Mouse (Mus musculus): ENCODE measurements around the gene Krtap15.

Gene Krtap15

GRCm38 (mm10) chr16:88820066-88820465 lies at the start of gene Krtap15:
Gene Krtap15, plus strand, starts transcription at chr16:88820215.
- DNase-seq (ENCODE audit: low spot score): no peak

- no peak for DNase-seq (ENCODE audit: low spot score)
Measured at GRCm38 (mm10) chr16:88774106-88774505, 45.9 kb upstream of the Krtap15 start, which contains the start of gene 2310057N15Rik. Gene 2310057N15Rik, minus strand, starts transcription at chr16:88774206.

- DNase-seq (ENCODE audit: low spot score): no peak
Measured at GRCm38 (mm10) chr16:88777596-88777995, 42.4 kb upstream of the Krtap15 start, which contains the start of gene Gm5965. Gene Gm5965, plus strand, starts transcription at chr16:88777896.

- no peak for DNase-seq (ENCODE audit: low spot score)
Measured at GRCm38 (mm10) chr16:88786786-88787185, 33.2 kb upstream of the Krtap15 start.

GRCm38 (mm10) chr16:88811827-88812226 lies 8.2 kb upstream of the Krtap15 start, which contains the start of gene Gm20741:
Gene Gm20741, minus strand, starts transcription at chr16:88812220.
- no peak for DNase-seq (ENCODE audit: low spot score)

GRCm38 (mm10) chr16:88823736-88824135 lies 3.7 kb downstream of the Krtap15 start:
- DNase-seq (ENCODE audit: low spot score): peak; percentile 71

GRCm38 (mm10) chr16:88826095-88826652 lies 6.2 kb downstream of the Krtap15 start, which contains the start of gene Krtap14:
Gene Krtap14, minus strand, starts transcription at chr16:88826145.
- peak; percentile 13 for DNase-seq (ENCODE audit: low spot score)

- DNase-seq (ENCODE audit: low spot score): peak; percentile 57
Measured at GRCm38 (mm10) chr16:88826978-88827377, 7.0 kb downstream of the Krtap15 start.

- no peak for DNase-seq (ENCODE audit: low spot score)
Measured at GRCm38 (mm10) chr16:88847363-88847762, 27.3 kb downstream of the Krtap15 start.

GRCm38 (mm10) chr16:88848558-88848957 lies 28.5 kb downstream of the Krtap15 start:
- DNase-seq (ENCODE audit: low spot score): no peak

- DNase-seq (ENCODE audit: low spot score): peak; percentile 70
Measured at GRCm38 (mm10) chr16:88851450-88851849, 31.4 kb downstream of the Krtap15 start.

- DNase-seq (ENCODE audit: low spot score): no peak
Measured at GRCm38 (mm10) chr16:88864887-88865407, 44.9 kb downstream of the Krtap15 start.

GRCm38 (mm10) chr16:88869311-88869710 lies 49.3 kb downstream of the Krtap15 start, which contains the start of gene Krtap19-1:
Gene Krtap19-1, minus strand, starts transcription at chr16:88869411.
- DNase-seq (ENCODE audit: low spot score): no peak

GRCm38 (mm10) chr16:88874169-88874568 lies 54.2 kb downstream of the Krtap15 start, which contains the start of gene Krtap19-2:
Gene Krtap19-2, minus strand, starts transcription at chr16:88874269.
- DNase-seq (ENCODE audit: low spot score): no peak

GRCm38 (mm10) chr16:88877938-88878337 lies 57.9 kb downstream of the Krtap15 start, which contains the start of gene Krtap19-3:
Gene Krtap19-3, minus strand, starts transcription at chr16:88878038.
- no peak for DNase-seq (ENCODE audit: low spot score)

Measured in embryo, embryonic 10 days (tissue).